Mouse (Mus musculus) kidney, embryonic 14.5 days (tissue): ENCODE data around the gene Ebf3. TPM values are rescaled to one million over a fixed set of nuclear protein-coding genes. Genes with fewer than 3 reads are reported as not detected.

Source experiments
- ATAC-seq: fragments of 200-750 bp; cut with Nextera tagmentation; 2 replicates; pipeline ENCODE4 v1.8.0; 2017; ENCODE audit warnings: moderate number of reproducible peaks, mild to moderate bottlenecking, moderate TSS enrichment, moderate library complexity; ENCODE audit not compliant: low FRiP score, low TSS enrichment
- H3K27ac ChIP-seq: fragments of 300-500 bp; sonication (generic); 2 replicates; pipeline ENCODE4 v1.5.1; 2014; ENCODE audit warnings: low read depth, mild to moderate bottlenecking, low read length, moderate library complexity, mixed read lengths
- H3K27me3 ChIP-seq: fragments of 300-500 bp; sonication (generic); 2 replicates; pipeline ENCODE4 v1.6.1; 2014; ENCODE audit warnings: mild to moderate bottlenecking, low read length; ENCODE audit not compliant: control insufficient read depth, insufficient read depth
- H3K36me3 ChIP-seq: fragments of 300-500 bp; sonication (generic); 2 replicates; pipeline ENCODE4 v1.6.1; 2014; ENCODE audit warnings: low read length, mixed read lengths; ENCODE audit not compliant: control insufficient read depth, insufficient read depth
- H3K4me1 ChIP-seq: fragments of 300-500 bp; sonication (generic); 2 replicates; pipeline ENCODE4 v1.6.1; 2014; ENCODE audit warnings: low read length, mixed read lengths; ENCODE audit not compliant: control insufficient read depth, insufficient read depth
- H3K4me2 ChIP-seq: fragments of 300-500 bp; sonication (generic); replicated peaks from 2 replicates; pipeline ENCODE4 v1.6.1; 2014; ENCODE audit warnings: low read depth, mild to moderate bottlenecking, low read length
- H3K4me3 ChIP-seq: fragments of 300-500 bp; sonication (generic); 2 replicates; pipeline ENCODE4 v1.5.1; 2014; ENCODE audit warnings: mild to moderate bottlenecking, low read length
- H3K9ac ChIP-seq: fragments of 300-500 bp; sonication (generic); 2 replicates; pipeline ENCODE4 v1.6.1; 2014; ENCODE audit warnings: low read depth, mild to moderate bottlenecking, low read length, moderate library complexity
- H3K9me3 ChIP-seq: fragments of 300-500 bp; sonication (generic); 2 replicates; pipeline ENCODE4 v1.6.1; 2016; ENCODE audit warnings: low read length; ENCODE audit not compliant: control insufficient read depth
- WGBS: fragments of 180-500 bp; shearing (Covaris S2); extraction: QIAGEN DNeasy Blood & Tissue Kit; methylation state at CpG from one replicate; pipeline ENCODE4 v1.1.7; 2014; 5-methylcytosine and 5-hydroxymethylcytosine counted together
- polyA plus RNA-seq: library from polyadenylated mRNA; unstranded; fragments of >200 nt; fragmentation: Nextera tagmentation; extraction: Ambion mirVana; gene quantifications from 2 replicates; pipeline ENCODE4 v1.2.1, GENCODE M21; 2014

The Ebf3 gene
- polyA plus RNA-seq, 1 experiment from 2014 or later = 1.8 TPM

DNA sequence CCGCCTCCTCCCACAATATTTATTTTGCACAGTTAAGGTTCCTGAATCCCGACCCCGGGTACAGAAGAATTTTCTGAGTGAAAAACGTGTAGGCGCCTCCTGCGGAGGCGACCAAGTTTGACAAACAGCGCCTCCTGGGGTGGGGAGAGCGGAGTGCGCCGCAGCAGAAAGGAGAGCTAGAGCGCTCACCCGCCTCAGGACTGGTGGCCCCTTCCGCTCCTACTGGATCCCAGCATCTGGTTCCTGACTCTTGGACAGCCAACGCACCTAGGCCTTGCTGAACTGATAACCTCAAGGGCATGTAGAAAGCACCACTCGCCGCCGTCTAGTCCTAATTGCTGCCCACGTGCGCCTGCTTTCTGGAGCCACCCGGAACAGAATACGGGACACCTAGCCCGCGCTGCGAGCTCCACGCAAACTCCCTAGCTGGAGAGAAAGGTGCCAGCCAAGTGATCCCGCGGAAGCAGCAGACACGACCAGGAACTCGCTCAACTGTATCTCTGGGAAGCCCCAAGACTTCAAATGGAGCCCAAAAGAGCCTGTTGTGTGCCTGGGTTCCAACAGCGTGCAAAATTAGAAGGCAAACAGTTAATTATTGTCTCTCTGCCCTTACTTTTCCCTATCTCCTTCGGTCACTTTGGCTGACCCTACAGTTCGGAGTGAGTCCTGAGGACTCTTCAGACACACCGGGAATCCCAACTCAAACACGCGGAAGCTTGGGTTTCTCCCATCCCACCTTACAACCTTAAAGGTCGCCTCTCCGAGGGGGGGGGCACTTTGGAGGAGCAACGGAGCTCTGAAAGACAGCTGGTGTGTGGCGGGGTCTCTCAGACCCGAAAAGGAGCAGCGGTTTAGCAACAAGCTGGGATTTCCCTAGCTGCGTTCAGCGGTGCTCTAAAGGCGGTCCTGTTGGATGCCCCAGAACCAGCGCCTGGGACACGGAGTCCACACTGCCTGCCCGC is 5.0 kb upstream of the Ebf3 start:
- WGBS = 2% methylated on average over 48 of the region's 48 CpGs
- no peak for ATAC-seq
- Histone ChIP-seq H3K4me1 (peaks cover 21% of the 10 kb centered on the region), H3K9me3 (no peaks in the 10 kb centered on the region), H3K9ac (peak overlapping the region; percentile 23; the same call in 1 of the 2 replicates), H3K36me3 (no peaks in the 10 kb centered on the region), H3K27ac (no peak overlapping the region), H3K4me2 (peak overlapping the region; percentile 24; the same call in 1 of the 2 replicates), H3K4me3 (peak overlapping the region; percentile 13; the same call in 1 of the 2 replicates), H3K27me3 (peaks cover 94% of the 10 kb centered on the region)

DNA sequence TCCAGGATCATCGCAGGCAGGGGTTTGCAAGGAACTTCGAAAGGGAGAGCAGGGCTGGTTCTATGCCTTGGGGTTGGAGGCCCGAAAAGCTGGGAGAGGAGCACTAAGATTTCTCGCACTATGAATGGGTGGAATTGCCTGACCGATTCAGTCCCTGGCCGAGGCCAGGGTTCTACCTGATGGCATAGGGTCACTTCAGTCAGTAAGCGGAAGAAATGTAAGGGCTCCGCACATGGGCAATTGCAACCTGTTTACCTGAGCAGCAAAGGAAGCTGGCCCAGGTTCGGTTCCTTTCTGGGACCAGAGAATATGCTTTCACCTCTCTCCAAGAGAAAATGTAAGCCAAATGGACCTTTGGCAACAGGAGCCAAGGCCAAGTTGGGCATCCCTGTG is 4.1 kb upstream of the Ebf3 start:
- no peak overlapping the region for H3K9ac ChIP-seq
- no peak overlapping the region for H3K4me2 ChIP-seq
- WGBS = 9% methylated on average over 9 of the region's 9 CpGs
- H3K27me3 ChIP-seq = peaks cover 94% of the 10 kb centered on the region
- H3K4me1 ChIP-seq = peaks cover 21% of the 10 kb centered on the region
- H3K27ac ChIP-seq = no peak overlapping the region
- H3K36me3 ChIP-seq = no peaks in the 10 kb centered on the region
- ATAC-seq = no peak
- H3K4me3 ChIP-seq = no peak overlapping the region
- H3K9me3 ChIP-seq = no peaks in the 10 kb centered on the region

DNA sequence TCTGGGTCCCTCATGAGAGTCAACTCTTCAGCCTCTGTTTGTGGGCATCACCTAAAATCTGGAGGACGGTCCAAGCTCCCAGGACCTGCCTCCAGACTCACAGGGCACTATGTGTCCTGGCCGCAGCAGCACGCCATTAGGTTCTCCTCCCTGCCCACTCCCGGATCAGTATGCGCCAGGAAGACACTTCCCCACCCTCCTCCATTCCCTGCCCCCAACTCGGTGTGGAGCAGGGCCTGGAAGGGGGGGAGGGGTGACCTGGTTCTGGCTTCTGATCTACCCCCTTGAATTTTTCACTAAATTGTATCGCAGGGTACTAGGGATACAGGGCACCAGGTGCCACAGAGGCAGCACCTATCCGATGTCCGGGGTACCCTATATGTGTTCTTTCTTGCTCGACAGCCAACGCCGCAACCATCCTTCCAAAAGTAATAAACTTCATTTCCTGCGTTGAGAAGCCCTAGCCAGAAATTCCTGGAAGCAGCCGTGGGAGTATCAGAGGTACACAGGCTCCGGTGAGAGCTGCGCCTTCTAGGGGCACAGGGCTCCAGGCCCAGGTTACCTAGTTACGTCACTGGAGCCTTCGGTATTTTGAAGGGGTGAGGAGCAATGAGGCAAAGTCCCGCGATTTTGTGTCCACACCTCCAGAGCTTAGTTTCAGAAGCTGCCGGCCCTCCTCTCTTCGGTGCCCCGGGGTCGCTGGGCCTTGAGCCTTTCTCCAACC is 3.6 kb upstream of the Ebf3 start:
- WGBS = under 1% methylated on average over 24 of the region's 24 CpGs

DNA sequence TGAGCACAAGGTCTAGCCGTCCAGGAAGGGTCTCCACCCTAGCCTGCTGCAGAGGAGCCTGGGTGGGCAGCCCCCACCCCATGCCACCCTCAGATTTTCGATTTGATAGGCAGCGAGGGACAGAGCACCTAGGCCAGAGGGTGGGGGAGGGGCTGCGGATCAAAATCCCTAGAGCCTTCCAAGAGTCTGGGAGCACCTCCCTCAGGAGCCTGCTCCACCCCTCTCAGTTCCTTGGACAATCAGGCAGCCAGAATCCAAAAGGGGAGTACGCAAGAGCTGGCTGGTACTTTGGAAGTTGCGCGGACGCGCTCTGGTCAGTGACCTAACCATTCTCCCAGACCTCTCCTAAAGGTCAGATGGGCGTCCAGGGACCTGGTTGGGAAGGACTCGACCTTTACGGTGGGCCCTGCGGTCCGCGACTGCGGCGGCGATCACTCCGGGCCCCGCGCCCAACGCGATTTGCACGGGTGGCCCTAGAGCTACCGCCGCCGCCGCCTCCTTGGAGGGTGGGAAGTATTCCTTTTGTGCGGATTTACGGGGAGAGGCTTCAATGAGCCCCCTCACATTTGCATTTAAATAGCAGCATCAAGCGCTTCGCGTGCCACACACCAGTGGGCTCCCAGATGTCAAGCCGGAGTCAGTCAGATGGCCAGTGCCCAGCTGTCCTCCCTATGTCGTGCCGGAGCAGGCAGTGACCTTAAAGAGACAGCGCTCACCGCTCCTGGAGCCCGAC is 2.8 kb upstream of the Ebf3 start:
- H3K27ac ChIP-seq = no peak overlapping the region
- peak overlapping the region; percentile 22 for H3K4me3 ChIP-seq
- no peak for ATAC-seq
- peaks cover 18% of the 10 kb centered on the region for H3K4me1 ChIP-seq
- H3K9ac ChIP-seq = no peak overlapping the region
- WGBS = 2% methylated on average over 39 of the region's 39 CpGs
- no peaks in the 10 kb centered on the region for H3K36me3 ChIP-seq
- peak overlapping the region; percentile 19; the same call in 1 of the 2 replicates for H3K4me2 ChIP-seq
- H3K27me3 ChIP-seq = peaks cover 94% of the 10 kb centered on the region
- H3K9me3 ChIP-seq = no peaks in the 10 kb centered on the region

More for the DNA sequence above, 3.6 kb upstream of the Ebf3 start:
- H3K27me3 ChIP-seq = peaks cover 94% of the 10 kb centered on the region
- no peak overlapping the region for H3K4me3 ChIP-seq
- peak overlapping the region; percentile 15; the same call in 1 of the 2 replicates for H3K4me2 ChIP-seq
- no peaks in the 10 kb centered on the region for H3K9me3 ChIP-seq
- no peaks in the 10 kb centered on the region for H3K36me3 ChIP-seq
- peaks cover 24% of the 10 kb centered on the region for H3K4me1 ChIP-seq
- 0 out of 2 replicates have a peak overlapping the region, but pooled peaks have one; percentile 4 for H3K9ac ChIP-seq
- no peak for ATAC-seq
- no peak overlapping the region for H3K27ac ChIP-seq

DNA sequence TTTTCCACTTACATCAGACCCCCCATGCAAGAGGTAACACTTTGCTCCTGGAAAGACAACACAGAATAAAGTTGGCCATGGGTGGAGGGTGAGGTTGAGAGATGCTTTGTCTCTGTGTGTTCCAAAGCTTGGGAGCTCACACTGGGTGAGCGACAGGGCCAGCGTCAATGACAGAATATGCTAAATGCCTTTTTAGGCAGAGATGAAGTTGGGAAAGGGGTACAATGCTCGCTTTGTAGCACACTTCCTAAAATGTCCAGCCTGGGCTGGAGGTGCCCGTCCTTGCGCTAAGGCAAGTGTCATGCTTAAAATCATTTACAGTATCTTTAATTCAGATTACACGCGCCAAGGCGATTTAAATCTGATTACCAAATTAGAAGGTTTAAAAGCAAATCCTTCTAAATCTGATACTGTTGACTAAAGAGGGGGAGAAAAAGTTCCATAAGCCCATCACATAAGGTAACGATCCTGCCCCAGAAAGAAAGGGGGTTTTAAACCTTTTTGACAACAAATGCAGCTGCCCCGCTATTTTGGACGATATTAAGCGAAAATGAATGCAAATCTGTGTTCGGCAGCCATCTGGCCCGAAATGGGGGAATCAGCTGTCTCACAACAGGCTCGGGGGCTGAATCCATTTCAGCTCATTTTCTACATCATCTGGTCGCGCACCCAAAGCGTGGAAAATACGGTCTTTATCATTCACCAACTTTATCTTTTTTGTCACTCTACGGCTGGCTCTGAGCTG is 2.1 kb upstream of the Ebf3 start:
- no peak for ATAC-seq
- peak overlapping the region; percentile 22; the same call in 1 of the 2 replicates for H3K4me3 ChIP-seq
- peak overlapping the region; percentile 19; the same call in 1 of the 2 replicates for H3K4me2 ChIP-seq
- peaks cover 15% of the 10 kb centered on the region for H3K4me1 ChIP-seq
- H3K36me3 ChIP-seq = no peaks in the 10 kb centered on the region
- WGBS = 7% methylated on average over 20 of the region's 20 CpGs
- no peak overlapping the region for H3K27ac ChIP-seq
- no peaks in the 10 kb centered on the region for H3K9me3 ChIP-seq
- H3K27me3 ChIP-seq = peaks cover 94% of the 10 kb centered on the region
- H3K9ac ChIP-seq = no peak overlapping the region

DNA sequence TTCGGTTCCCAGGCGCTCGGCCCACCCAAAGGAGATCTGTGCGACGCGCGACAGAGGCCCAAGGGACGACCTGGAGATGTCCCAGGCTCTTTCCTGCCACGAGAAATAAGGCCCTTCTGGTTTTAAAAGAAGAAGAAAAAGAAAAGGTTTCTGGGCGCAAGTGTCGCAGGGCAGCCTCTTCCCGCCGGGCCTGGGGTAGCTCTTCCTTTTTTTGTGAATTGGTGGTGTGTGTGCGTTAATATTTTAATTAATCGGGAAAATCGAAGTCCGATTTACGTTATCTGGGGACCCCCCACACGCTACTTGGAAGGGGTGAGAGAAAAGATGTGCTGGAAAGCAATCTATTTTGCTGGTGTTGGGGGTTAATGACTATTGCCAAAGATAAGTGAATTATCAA is 1.3 kb upstream of the Ebf3 start:
- Histone ChIP-seq H3K4me3 (peak overlapping the region; percentile 54; the same call in 1 of the 2 replicates), H3K27me3 (peaks cover 86% of the 10 kb centered on the region), H3K27ac (no peak overlapping the region), H3K36me3 (no peaks in the 10 kb centered on the region), H3K4me1 (peaks cover 12% of the 10 kb centered on the region), H3K9ac (no peak overlapping the region), H3K9me3 (no peaks in the 10 kb centered on the region), H3K4me2 (peak overlapping the region; percentile 95; the same call in 1 of the 2 replicates)
- WGBS = 3% methylated on average over 19 of the region's 19 CpGs
- ATAC-seq = no peak

DNA sequence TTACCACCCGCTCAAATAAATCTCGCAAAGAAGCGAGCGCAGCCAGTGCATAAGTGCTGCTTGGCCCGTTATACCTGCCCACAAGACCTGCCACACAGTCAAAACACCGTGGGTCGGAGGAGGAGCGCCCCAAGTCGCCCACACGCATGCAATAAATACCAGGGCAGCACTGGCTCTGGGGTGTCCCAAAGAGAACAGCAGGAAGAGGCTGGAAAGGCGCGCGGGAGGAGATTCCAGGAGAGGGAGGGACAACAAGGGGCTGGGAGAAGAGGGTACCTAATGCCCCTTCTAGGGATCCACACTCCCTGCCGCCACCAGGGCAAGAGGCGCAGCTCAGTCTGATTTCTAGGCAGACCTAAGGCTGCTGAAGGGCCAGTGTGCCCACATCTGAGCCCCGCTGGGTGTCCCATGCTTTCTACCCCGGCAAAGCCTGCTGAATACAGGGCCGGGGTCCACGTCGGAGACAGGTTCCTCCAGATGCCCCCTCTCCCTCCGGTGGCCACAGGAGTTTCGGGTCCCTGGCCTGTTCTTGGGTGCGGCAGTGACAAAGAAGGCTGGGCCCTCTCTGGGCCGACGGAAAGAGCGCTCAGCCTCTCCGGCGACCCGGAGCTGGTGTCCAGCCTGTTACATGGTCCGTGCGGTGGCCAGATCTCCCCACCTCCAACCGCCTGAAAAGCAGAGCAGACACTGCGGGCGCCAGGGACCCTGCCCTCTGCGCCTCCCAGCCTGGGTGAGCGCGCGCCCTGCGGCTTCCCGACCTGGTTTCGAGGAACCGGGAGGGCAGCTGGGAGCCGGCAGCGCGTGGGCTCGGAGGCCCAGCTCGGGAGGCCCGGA is 682 bp upstream of the Ebf3 start:
- no peaks in the 10 kb centered on the region for H3K36me3 ChIP-seq
- peaks cover 85% of the 10 kb centered on the region for H3K27me3 ChIP-seq
- 0 out of 2 replicates have a peak overlapping the region, but pooled peaks have one; percentile 67 for H3K9ac ChIP-seq
- no peak overlapping the region for H3K27ac ChIP-seq
- peak overlapping the region; percentile 95 for H3K4me2 ChIP-seq
- peaks cover 18% of the 10 kb centered on the region for H3K4me1 ChIP-seq
- H3K9me3 ChIP-seq = no peaks in the 10 kb centered on the region
- WGBS = 1% methylated on average over 48 of the region's 48 CpGs
- ATAC-seq = peak; percentile 2; the same call in 1 of the 2 replicates
- H3K4me3 ChIP-seq = peak overlapping the region; percentile 54
